Mouse (Mus musculus): ENCODE measurements around the gene Exoc6b. TPM values are rescaled to one million over a fixed set of nuclear protein-coding genes. Genes with fewer than 3 reads are reported as not detected.
"Not testable (repeated sequence)": the region's sequence is repeated elsewhere in the genome, so short reads cannot be mapped to it uniquely, and the experiment has no call there.

Exoc6b gene
- 10 to 100 TPM; 67.1 to 68.0 TPM for total RNA-seq (2021)

- intact Hi-C loops (cut with DNase I) = no loop called here
- DNase-seq (ENCODE audit: extremely low spot score in 1 of 2, low spot score in 2 of 2) = peak; percentile 73 to 89
Observed at GRCm38 (mm10) chr6:85069023-85069985, at the start of gene Exoc6b. Gene Exoc6b, minus strand, starts transcription at chr6:85069513.

DNA sequence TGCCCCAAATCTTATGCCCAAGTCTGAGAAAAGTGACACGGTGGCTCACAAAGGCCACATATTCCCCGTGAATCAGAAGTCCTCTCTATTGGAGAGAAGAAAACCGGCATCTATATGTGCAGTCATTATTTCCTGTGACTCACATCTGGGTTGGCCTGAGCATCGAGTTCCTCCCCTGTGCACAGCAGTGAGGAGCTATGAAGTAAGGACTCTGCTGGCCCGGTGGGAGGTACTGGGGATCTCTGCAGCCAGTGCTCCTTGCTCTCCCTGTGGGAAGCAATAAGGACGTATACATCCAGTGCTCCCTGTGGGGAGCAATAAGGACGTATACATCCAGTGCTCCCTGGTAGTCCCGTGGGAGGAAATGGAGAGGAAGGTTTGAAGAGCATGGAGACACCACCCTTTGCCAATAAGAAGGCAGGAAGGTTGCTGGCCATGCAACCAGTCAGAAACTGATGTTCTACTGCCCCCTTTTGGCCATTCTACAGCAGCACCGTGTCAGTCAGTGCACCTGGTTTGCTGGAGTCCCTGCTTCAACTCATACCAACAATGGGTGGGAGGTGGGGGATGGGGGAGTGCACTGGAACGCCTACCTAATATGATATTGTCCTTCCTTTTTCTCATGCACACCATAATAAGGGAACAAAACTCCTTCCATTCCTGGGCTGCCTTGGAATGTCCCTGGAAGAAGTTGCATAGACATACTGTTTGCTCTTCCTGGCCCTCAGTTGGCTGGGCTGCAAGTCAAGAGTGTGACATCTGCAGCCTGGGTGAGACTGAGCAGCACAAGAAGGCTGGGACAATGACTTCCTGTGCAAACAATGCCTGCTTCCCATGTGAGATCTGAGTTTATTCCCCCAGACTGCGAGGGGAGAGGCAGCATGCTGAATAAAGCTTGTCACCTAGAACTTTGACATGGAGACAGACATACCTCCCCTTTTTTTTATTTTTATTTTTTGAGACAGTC is 48.5 kb upstream of the Exoc6b start:
- intact Hi-C loops (cut with DNase I) = not testable (repeated sequence)
- DNase-seq (ENCODE audit: extremely low spot score in 1 of 2, low spot score in 2 of 2) = peak; percentile 16 to 48

- intact Hi-C loops (cut with DNase I) = no loop called here
- DNase-seq (ENCODE audit: extremely low spot score in 1 of 2, low spot score in 2 of 2) = no peak
Observed at GRCm38 (mm10) chr6:85105033-85105615, 35.8 kb upstream of the Exoc6b start.

GRCm38 (mm10) chr6:85103321-85103720 is 34.0 kb upstream of the Exoc6b start:
- intact Hi-C loops (cut with DNase I) = no loop called here
- no peak for DNase-seq (ENCODE audit: extremely low spot score in 1 of 2, low spot score in 2 of 2)

GRCm38 (mm10) chr6:85096441-85096840 is 27.1 kb upstream of the Exoc6b start:
- no peak for DNase-seq (ENCODE audit: extremely low spot score in 1 of 2, low spot score in 2 of 2)
- intact Hi-C loops (cut with DNase I) = no loop called here

- intact Hi-C loops (cut with DNase I) = no loop called here
- DNase-seq (ENCODE audit: extremely low spot score in 1 of 2, low spot score in 2 of 2) = no peak
Observed at GRCm38 (mm10) chr6:85087425-85087824, 18.1 kb upstream of the Exoc6b start.

GRCm38 (mm10) chr6:85086645-85087044 is 17.3 kb upstream of the Exoc6b start:
- intact Hi-C loops (cut with DNase I) = no loop called here
- no peak for DNase-seq (ENCODE audit: extremely low spot score in 1 of 2, low spot score in 2 of 2)

DNA sequence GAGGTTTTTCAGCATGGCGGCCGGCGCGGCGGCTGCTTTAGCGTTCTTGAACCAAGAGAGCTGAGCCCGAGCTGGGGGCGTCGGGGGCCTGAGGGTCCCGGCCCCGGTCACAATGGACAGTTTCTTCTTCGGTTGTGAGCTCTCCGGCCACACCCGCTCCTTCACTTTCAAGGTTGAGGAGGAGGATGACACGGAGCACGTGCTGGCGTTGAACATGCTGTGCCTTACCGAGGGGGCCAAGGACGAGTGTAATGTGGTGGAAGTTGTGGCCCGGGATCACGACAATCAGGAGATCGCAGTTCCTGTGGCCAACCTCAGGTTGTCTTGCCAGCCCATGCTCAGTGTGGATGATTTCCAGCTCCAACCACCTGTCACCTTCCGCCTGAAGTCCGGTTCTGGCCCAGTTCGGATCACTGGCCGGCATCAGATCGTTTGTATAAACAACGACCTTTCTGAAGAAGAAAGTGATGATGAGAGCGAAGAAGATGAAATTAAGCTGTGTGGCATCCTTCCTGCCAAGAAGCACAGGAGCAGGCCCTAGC is 6.9 kb upstream of the Exoc6b start:
- intact Hi-C loops (cut with DNase I); DNase-seq (ENCODE audit: extremely low spot score in 1 of 2, low spot score in 2 of 2): not testable (repeated sequence)

DNA sequence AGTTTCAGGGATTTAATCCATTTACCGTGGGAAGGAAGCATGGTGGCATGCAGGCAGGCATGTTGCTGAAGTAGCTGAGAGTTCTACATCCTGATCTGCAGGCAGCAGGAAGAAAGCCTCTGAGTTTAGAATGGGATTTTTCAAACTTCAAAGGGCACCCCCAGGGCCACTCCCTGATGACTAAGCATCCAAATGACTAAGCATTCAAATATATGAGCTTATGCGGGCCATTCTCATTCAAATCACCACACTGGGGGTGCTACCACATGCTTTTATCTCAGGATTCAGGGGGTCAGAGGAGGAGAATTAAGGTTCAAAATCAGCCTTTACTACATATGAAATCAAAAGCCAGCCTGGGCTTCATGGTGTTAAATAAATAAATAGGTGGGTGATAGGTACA is 5.7 kb upstream of the Exoc6b start:
- intact Hi-C loops (cut with DNase I) = no loop called here
- no peak for DNase-seq (ENCODE audit: extremely low spot score in 1 of 2, low spot score in 2 of 2)

GRCm38 (mm10) chr6:85068322-85069022 is 841 bp downstream of the Exoc6b start:
- DNase-seq (ENCODE audit: extremely low spot score in 1 of 2, low spot score in 2 of 2) = no peak
- intact Hi-C loops (cut with DNase I) = no loop called here

DNA sequence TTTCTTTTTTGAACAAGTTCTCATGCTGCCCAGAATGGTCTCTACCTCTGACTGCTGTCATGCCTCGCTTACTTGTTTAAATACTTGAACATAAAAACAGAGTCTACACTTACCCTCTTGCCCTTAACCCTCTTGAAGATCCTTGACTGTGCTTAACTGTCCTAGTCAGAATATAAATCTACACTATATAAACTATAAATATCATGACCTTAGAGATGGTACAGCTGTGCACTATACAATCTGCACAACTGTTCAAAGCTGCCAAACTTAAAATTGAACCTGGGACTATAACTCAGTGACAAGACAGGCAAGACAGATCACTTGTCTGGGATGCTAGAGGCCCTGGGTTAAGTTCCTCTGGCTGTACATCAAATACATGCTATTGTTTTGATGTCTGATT is 11.7 kb downstream of the Exoc6b start:
- intact Hi-C loops (cut with DNase I) = no loop called here
- DNase-seq (ENCODE audit: extremely low spot score in 1 of 2, low spot score in 2 of 2) = no peak

- no peak for DNase-seq (ENCODE audit: extremely low spot score in 1 of 2, low spot score in 2 of 2)
- intact Hi-C loops (cut with DNase I) = no loop called here
Observed at GRCm38 (mm10) chr6:85051109-85051508, 18.2 kb downstream of the Exoc6b start.

GRCm38 (mm10) chr6:85046531-85046930 is 22.8 kb downstream of the Exoc6b start:
- DNase-seq (ENCODE audit: extremely low spot score in 1 of 2, low spot score in 2 of 2) = no peak
- intact Hi-C loops (cut with DNase I) = no loop called here

- intact Hi-C loops (cut with DNase I) = no loop called here
Observed at GRCm38 (mm10) chr6:85044621-85045152, 24.6 kb downstream of the Exoc6b start.

GRCm38 (mm10) chr6:85037677-85038076 is 31.6 kb downstream of the Exoc6b start:
- peak; percentile 62 to 65 for DNase-seq (ENCODE audit: extremely low spot score in 1 of 2, low spot score in 2 of 2)
- intact Hi-C loops (cut with DNase I) = loop anchor here (2.0 to 5.0 kb wide), 2 partner anchors 75 to 93 kb away; no protein-coding TSS in a partner anchor

More at GRCm38 (mm10) chr6:85044621-85045152, 24.6 kb downstream of the Exoc6b start:
- DNase-seq (ENCODE audit: extremely low spot score in 1 of 2, low spot score in 2 of 2) = no peak

DNA sequence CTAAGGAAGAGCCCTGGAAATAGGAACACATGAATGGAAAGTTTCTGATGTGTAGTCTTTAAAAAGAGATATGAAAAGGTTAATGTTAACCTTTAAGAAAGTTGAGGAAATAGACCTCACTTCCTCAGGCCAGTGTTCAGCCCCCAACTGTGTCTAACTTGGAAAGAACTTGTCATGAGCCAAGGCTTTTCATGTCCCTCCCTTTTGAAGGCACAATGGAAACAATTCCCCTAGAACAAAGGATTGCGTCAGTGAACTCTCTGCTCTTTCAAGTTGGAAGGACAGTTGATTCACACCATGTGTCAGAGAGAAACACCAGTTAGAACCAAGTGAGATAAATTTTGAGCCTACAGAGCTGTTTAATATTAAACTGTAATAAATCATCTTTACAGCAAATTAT is 39.6 kb downstream of the Exoc6b start:
- intact Hi-C loops (cut with DNase I) = no loop called here
- DNase-seq (ENCODE audit: extremely low spot score in 1 of 2, low spot score in 2 of 2) = peak in 1 of 2 experiments; percentile 26

DNA sequence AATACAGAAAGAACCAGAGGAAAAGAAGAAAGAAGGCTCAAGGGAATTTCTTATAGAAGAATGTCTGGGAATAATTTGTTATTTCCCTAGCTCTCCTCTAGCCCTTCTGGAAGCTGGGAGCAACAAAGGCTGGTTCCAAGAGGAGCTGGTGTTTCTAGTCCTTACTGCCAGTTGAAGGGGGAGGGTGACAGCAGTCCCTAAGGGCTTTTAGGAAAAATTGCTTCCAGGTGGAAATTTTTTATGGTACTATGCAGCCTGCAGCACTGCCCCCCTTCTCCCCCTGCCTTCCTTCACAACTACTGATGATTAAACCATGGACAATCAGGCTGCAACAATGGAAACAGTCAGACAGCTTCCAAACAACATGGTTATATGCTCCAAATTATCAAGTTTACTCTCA is 44.9 kb downstream of the Exoc6b start:
- intact Hi-C loops (cut with DNase I) = no loop called here
- no peak for DNase-seq (ENCODE audit: extremely low spot score in 1 of 2, low spot score in 2 of 2)

DNA sequence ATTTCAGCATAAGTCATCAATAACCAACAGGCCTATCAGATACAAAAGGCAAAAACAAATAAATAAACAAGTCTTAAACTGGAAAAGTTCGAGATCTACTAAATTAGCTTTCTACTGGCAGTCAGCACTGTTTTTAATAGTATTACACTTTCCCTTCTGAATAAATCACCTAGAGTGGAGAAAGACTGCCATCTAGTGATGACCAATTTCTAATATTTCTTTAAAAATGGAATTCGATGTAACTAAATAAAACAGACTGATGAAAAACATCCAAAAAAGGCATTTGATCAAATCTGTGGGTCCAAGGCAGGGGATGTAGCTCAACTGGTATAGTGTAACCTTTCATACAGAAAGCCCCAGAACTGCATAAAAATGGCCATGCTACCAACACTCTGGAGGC is 52.3 kb downstream of the Exoc6b start:
- intact Hi-C loops (cut with DNase I) = loop anchor here (5.0 to 10.0 kb wide), 3 partner anchors 92 to 920 kb away; partner anchors contain the start of gene Cyp26b1
- DNase-seq (ENCODE audit: extremely low spot score in 1 of 2, low spot score in 2 of 2) = no peak
